Mouse (Mus musculus) embryonic facial prominence, embryonic 13.5 days (tissue): ENCODE results near the gene Pcolce. TPM values are rescaled to one million over a fixed set of nuclear protein-coding genes. Genes with fewer than 3 reads are reported as not detected.

Experiments used
- ATAC-seq: fragments of 200-750 bp; cut with Nextera tagmentation; 2 replicates; pipeline ENCODE4 v1.8.0; 2017; ENCODE audit warnings: low read depth; ENCODE audit not compliant: insufficient number of reproducible peaks, insufficient read depth, low FRiP score, low TSS enrichment
- H3K27ac ChIP-seq: fragments of 300-500 bp; sonication (generic); 2 replicates; pipeline ENCODE4 v1.5.1; 2015; ENCODE audit warnings: moderate library complexity, mild to moderate bottlenecking, inconsistent platforms
- H3K27me3 ChIP-seq: fragments of 300-500 bp; sonication (generic); 2 replicates; pipeline ENCODE4 v1.6.1; 2015; ENCODE audit warnings: mild to moderate bottlenecking, inconsistent platforms
- H3K36me3 ChIP-seq: fragments of 300-500 bp; sonication (generic); 2 replicates; pipeline ENCODE4 v1.6.1; 2015; ENCODE audit warnings: mild to moderate bottlenecking, inconsistent platforms
- H3K4me1 ChIP-seq: fragments of 300-500 bp; sonication (generic); 2 replicates; pipeline ENCODE4 v1.6.1; 2015; ENCODE audit warnings: inconsistent platforms
- H3K4me2 ChIP-seq: fragments of 300-500 bp; sonication (generic); 2 replicates; pipeline ENCODE4 v1.6.1; 2015; ENCODE audit warnings: moderate library complexity, mild to moderate bottlenecking, inconsistent platforms
- H3K4me3 ChIP-seq: fragments of 300-500 bp; sonication (generic); 2 replicates; pipeline ENCODE4 v1.5.1; 2015; ENCODE audit warnings: mild to moderate bottlenecking, inconsistent platforms
- H3K9ac ChIP-seq: fragments of 300-500 bp; sonication (generic); 2 replicates; pipeline ENCODE4 v1.6.1; 2015; ENCODE audit warnings: mild to moderate bottlenecking, inconsistent platforms
- H3K9me3 ChIP-seq: fragments of 300-500 bp; sonication (generic); 2 replicates; pipeline ENCODE4 v1.6.1; 2016; ENCODE audit warnings: inconsistent platforms
- whole genome bisulfite sequencing: fragments of 180-500 bp; shearing (Covaris S2); methylation state at CpG from one replicate; pipeline ENCODE4 v1.1.7; 2015; ENCODE audit warnings: mixed read lengths; 5-methylcytosine and 5-hydroxymethylcytosine counted together
- polyA plus RNA-seq: library from polyadenylated mRNA; unstranded; fragments of >200 nt; fragmentation: Nextera tagmentation; extraction: Ambion mirVana; gene quantifications from 2 replicates; pipeline ENCODE4 v1.2.1, GENCODE M21; 2015

The Pcolce gene
- 122 and 135 TPM in 2 replicates for polyA plus RNA-seq

GRCm38 (mm10) chr5:137613550-137613949, at the start of gene Pcolce:
TSS of gene Pcolce (minus strand) at chr5:137613784.
- Histone ChIP-seq H3K4me3 (no peak within 1 kb of the TSS), H3K36me3 (no peaks in the 10 kb centered on the region), H3K4me2 (no peak within 1 kb of the TSS), H3K4me1 (peaks cover 53% of the 10 kb centered on the region), H3K9me3 (no peaks in the 10 kb centered on the region), H3K27ac (peak within 1 kb of the TSS; percentile 99; the same call in 1 of the 2 replicates), H3K27me3 (no peaks in the 10 kb centered on the region), H3K9ac (peak within 1 kb of the TSS; percentile 21)
- ATAC-seq: no peak
- WGBS: 42% methylated on average over 11 of the region's 11 CpGs

GRCm38 (mm10) chr5:137663057-137663456, 49.5 kb upstream of the Pcolce start:
- Histone ChIP-seq H3K4me3 (no peak overlapping the region), H3K4me1 (no peaks in the 10 kb centered on the region; the same call in 1 of the 2 replicates), H3K27me3 (no peaks in the 10 kb centered on the region), H3K36me3 (peaks cover 76% of the 10 kb centered on the region), H3K9ac (no peak overlapping the region), H3K27ac (no peak overlapping the region), H3K9me3 (no peaks in the 10 kb centered on the region), H3K4me2 (no peak overlapping the region)
- no peak for ATAC-seq
- 72% methylated on average over 9 of the region's 9 CpGs for WGBS

- H3K4me1 ChIP-seq: no peaks in the 10 kb centered on the region; the same call in 1 of the 2 replicates
- no peak overlapping the region for H3K9ac ChIP-seq
- peaks cover 56% of the 10 kb centered on the region for H3K36me3 ChIP-seq
- 86% methylated on average over 6 of the region's 6 CpGs for WGBS
- H3K4me3 ChIP-seq: no peak overlapping the region
- H3K4me2 ChIP-seq: no peak overlapping the region
- H3K27ac ChIP-seq: no peak overlapping the region
- no peaks in the 10 kb centered on the region for H3K9me3 ChIP-seq
- ATAC-seq: no peak
- H3K27me3 ChIP-seq: no peaks in the 10 kb centered on the region
Observed at GRCm38 (mm10) chr5:137660064-137660688, 46.6 kb upstream of the Pcolce start.

- peaks cover 55% of the 10 kb centered on the region for H3K36me3 ChIP-seq
- no peak for ATAC-seq
- 31% methylated on average over 6 of the region's 6 CpGs for WGBS
- no peak overlapping the region for H3K4me3 ChIP-seq
- H3K4me1 ChIP-seq: no peaks in the 10 kb centered on the region; the same call in 1 of the 2 replicates
- no peaks in the 10 kb centered on the region for H3K9me3 ChIP-seq
- H3K27ac ChIP-seq: 0 out of 2 replicates have a peak overlapping the region, but pooled peaks have one; percentile 18
- no peaks in the 10 kb centered on the region for H3K27me3 ChIP-seq
- H3K4me2 ChIP-seq: no peak overlapping the region
- no peak overlapping the region for H3K9ac ChIP-seq
Observed at GRCm38 (mm10) chr5:137656977-137657376, 43.4 kb upstream of the Pcolce start.

GRCm38 (mm10) chr5:137654746-137655145, 41.2 kb upstream of the Pcolce start:
- Histone ChIP-seq H3K27me3 (no peaks in the 10 kb centered on the region), H3K27ac (no peak overlapping the region), H3K4me3 (no peak overlapping the region), H3K36me3 (peaks cover 50% of the 10 kb centered on the region), H3K4me2 (no peak overlapping the region), H3K4me1 (peaks cover 5% of the 10 kb centered on the region), H3K9ac (no peak overlapping the region), H3K9me3 (no peaks in the 10 kb centered on the region)
- ATAC-seq: no peak
- WGBS: 74% methylated on average over 7 of the region's 7 CpGs

GRCm38 (mm10) chr5:137653366-137653765, 39.8 kb upstream of the Pcolce start:
- H3K36me3 ChIP-seq: peaks cover 37% of the 10 kb centered on the region
- 94% methylated on average over 10 of the region's 10 CpGs for WGBS
- peaks cover 17% of the 10 kb centered on the region for H3K4me1 ChIP-seq
- no peak for ATAC-seq
- H3K4me3 ChIP-seq: no peak overlapping the region
- H3K9me3 ChIP-seq: no peaks in the 10 kb centered on the region
- H3K27me3 ChIP-seq: no peaks in the 10 kb centered on the region
- no peak overlapping the region for H3K27ac ChIP-seq
- H3K4me2 ChIP-seq: no peak overlapping the region
- no peak overlapping the region for H3K9ac ChIP-seq

- H3K9me3 ChIP-seq: no peaks in the 10 kb centered on the region
- no peak for ATAC-seq
- H3K4me1 ChIP-seq: peaks cover 26% of the 10 kb centered on the region
- peaks cover 35% of the 10 kb centered on the region for H3K36me3 ChIP-seq
- H3K27me3 ChIP-seq: no peaks in the 10 kb centered on the region
- no peak overlapping the region for H3K9ac ChIP-seq
- H3K4me2 ChIP-seq: no peak overlapping the region
- H3K4me3 ChIP-seq: no peak overlapping the region
- 10% methylated on average over 3 of the region's 3 CpGs for WGBS
- no peak overlapping the region for H3K27ac ChIP-seq
Observed at GRCm38 (mm10) chr5:137652474-137652873, 38.9 kb upstream of the Pcolce start.

- WGBS: 19% methylated on average over 18 of the region's 18 CpGs
- Histone ChIP-seq H3K27ac (no peak overlapping the region), H3K4me2 (peak overlapping the region; percentile 36), H3K36me3 (peaks cover 29% of the 10 kb centered on the region), H3K9me3 (no peaks in the 10 kb centered on the region), H3K9ac (peak overlapping the region; percentile 36; the same call in 1 of the 2 replicates), H3K27me3 (peaks cover 16% of the 10 kb centered on the region), H3K4me3 (no peak overlapping the region), H3K4me1 (peaks cover 43% of the 10 kb centered on the region)
- ATAC-seq: no peak
Observed at GRCm38 (mm10) chr5:137649669-137650571, 36.3 kb upstream of the Pcolce start.

- Histone ChIP-seq H3K36me3 (peaks cover 25% of the 10 kb centered on the region; the same call in 1 of the 2 replicates), H3K4me1 (peaks cover 46% of the 10 kb centered on the region), H3K27ac (no peak overlapping the region), H3K4me2 (no peak overlapping the region), H3K9me3 (no peaks in the 10 kb centered on the region), H3K27me3 (peaks cover 23% of the 10 kb centered on the region), H3K9ac (0 out of 2 replicates have a peak overlapping the region, but pooled peaks have one; percentile 36), H3K4me3 (no peak overlapping the region)
- ATAC-seq: no peak
- WGBS: 36% methylated on average over 4 of the region's 4 CpGs
Observed at GRCm38 (mm10) chr5:137649251-137649650, 35.7 kb upstream of the Pcolce start.

GRCm38 (mm10) chr5:137647827-137648601, 34.4 kb upstream of the Pcolce start:
- Histone ChIP-seq H3K27me3 (peaks cover 34% of the 10 kb centered on the region), H3K9me3 (no peaks in the 10 kb centered on the region), H3K4me1 (peaks cover 47% of the 10 kb centered on the region), H3K27ac (no peak overlapping the region), H3K4me2 (no peak overlapping the region), H3K36me3 (peaks cover 13% of the 10 kb centered on the region; the same call in 1 of the 2 replicates), H3K4me3 (no peak overlapping the region), H3K9ac (0 out of 2 replicates have a peak overlapping the region, but pooled peaks have one; percentile 27)
- ATAC-seq: no peak
- 37% methylated on average over 9 of the region's 9 CpGs for WGBS

GRCm38 (mm10) chr5:137645652-137646091, 32.1 kb upstream of the Pcolce start, which contains the start of gene Irs3:
TSS of gene Irs3 (minus strand) at chr5:137645714.
- peak within 1 kb of the TSS; percentile 53 for H3K4me2 ChIP-seq
- peaks cover 34% of the 10 kb centered on the region for H3K27me3 ChIP-seq
- H3K9ac ChIP-seq: peak within 1 kb of the TSS; percentile 55
- H3K4me3 ChIP-seq: peak within 1 kb of the TSS; percentile 36
- no peak for ATAC-seq
- no peaks in the 10 kb centered on the region for H3K9me3 ChIP-seq
- H3K27ac ChIP-seq: no peak within 1 kb of the TSS
- H3K4me1 ChIP-seq: peaks cover 50% of the 10 kb centered on the region
- H3K36me3 ChIP-seq: peaks cover 23% of the 10 kb centered on the region
- WGBS: 9% methylated on average over 11 of the region's 11 CpGs
